Mouse (Mus musculus) heart, adult 2 months (tissue): Measurements from ENCODE around the gene Taar7d. TPM values are rescaled to one million over a fixed set of nuclear protein-coding genes. Genes with fewer than 3 reads are reported as not detected.

Experiments used
- DNase-seq, 2 experiments: peaks; one replicate each; pipeline ENCODE4 v3.0.0; 2021
- H3K27ac ChIP-seq: fragments of 200-600 bp; 2 replicates; pipeline ENCODE4 v1.8.1; 2022
- H3K27me3 ChIP-seq: fragments of 200-500 bp; 2 replicates; pipeline ENCODE4 v1.6.1; 2012; ENCODE audit warnings: mild to moderate bottlenecking, low read length, inconsistent platforms, mixed read lengths; ENCODE audit not compliant: control insufficient read depth, insufficient read depth
- H3K36me3 ChIP-seq: fragments of 200-500 bp; 2 replicates; pipeline ENCODE4 v1.6.1; 2012; ENCODE audit warnings: low read length, inconsistent platforms; ENCODE audit not compliant: control insufficient read depth, insufficient read depth
- H3K4me1 ChIP-seq: fragments of 200-500 bp; 2 replicates; pipeline ENCODE4 v1.6.1; 2011; ENCODE audit warnings: low read length; ENCODE audit not compliant: control insufficient read depth, insufficient read depth
- H3K4me3 ChIP-seq: fragments of 200-600 bp; 2 replicates; pipeline ENCODE4 v1.8.1; 2022
- H3K79me2 ChIP-seq: fragments of 200-500 bp; replicated peaks from 2 replicates; pipeline ENCODE4 v1.6.1; 2012; ENCODE audit warnings: mild to moderate bottlenecking, inconsistent platforms, low read length, moderate library complexity, mixed read lengths; ENCODE audit not compliant: control insufficient read depth, insufficient read depth
- H3K9ac ChIP-seq: fragments of 200-500 bp; 2 replicates; pipeline ENCODE4 v1.6.1; 2012; ENCODE audit warnings: low read depth, mild to moderate bottlenecking, control low read depth, inconsistent platforms, low read length, mixed read lengths
- CTCF ChIP-seq: fragments of 200-600 bp; IDR thresholded peaks from 2 replicates; pipeline ENCODE4 v1.8.1; 2022; ENCODE audit warnings: antibody characterized with exemption, mild to moderate bottlenecking, moderate library complexity
- EP300 ChIP-seq: fragments of 200-500 bp; IDR thresholded peaks from 2 replicates; pipeline ENCODE4 v1.6.1; 2011; ENCODE audit warnings: low read depth, low read length, control low read depth; ENCODE audit not compliant: insufficient read depth
- POLR2A ChIP-seq: fragments of 200-500 bp; IDR thresholded peaks from 2 replicates; pipeline ENCODE4 v1.6.1; 2011; ENCODE audit warnings: mild to moderate bottlenecking, low read depth, low read length, control low read depth; ENCODE audit not compliant: insufficient read depth
- WGBS: fragments of 180-500 bp; shearing (Covaris S2); methylation state at CpG from one replicate; pipeline ENCODE4 v1.1.7; 2018; 5-methylcytosine and 5-hydroxymethylcytosine counted together
- intact Hi-C: fragments of 180-260 bp; cut with DNase I; formaldehyde crosslinking; loops from one replicate; pipeline ENCODE4 v1.15.1; 2025
- long read RNA-seq: library from polyadenylated mRNA; stranded (forward); transcript quantifications from one replicate; pipeline ENCODE4 v2.0.0, GENCODE M21; 2021
- polyA plus RNA-seq: library from polyadenylated mRNA; depleted of rRNA; stranded (reverse); fragments of >200 nt; gene quantifications from 2 replicates; pipeline ENCODE4 v1.2.3, GENCODE M21; 2012; rRNA removed
- total RNA-seq, 2 experiments: library from RNA; stranded (reverse); gene quantifications; 2 replicates each; pipeline ENCODE4 v1.2.3; 2021

The Taar7d gene
- total RNA-seq (not detected), polyA plus RNA-seq (not detected in 2 replicates)
- long read RNA-seq = 0 reads

DNA sequence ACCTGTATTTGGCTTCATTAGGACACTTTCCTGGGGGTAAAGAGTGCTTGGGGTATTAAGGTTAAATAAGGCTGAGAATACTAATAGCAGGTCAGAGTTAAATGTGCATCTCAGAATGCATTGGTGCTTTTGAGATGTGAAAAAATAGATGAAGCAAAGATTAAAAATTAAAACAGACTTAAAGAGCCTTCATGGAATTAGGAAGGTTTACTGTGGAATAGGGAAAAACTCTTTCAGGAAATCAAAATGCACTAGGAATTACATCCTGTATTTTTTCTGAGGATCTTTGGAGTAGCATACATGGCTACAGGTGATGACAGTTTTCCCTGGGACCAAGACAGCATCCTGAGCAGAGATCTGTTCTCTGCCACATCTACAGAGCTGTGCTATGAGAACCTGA is at the start of gene Taar7d:
Gene Taar7d (plus strand): TSS at position 301 of the 400 bp plus-strand sequence.
- H3K79me2 ChIP-seq = no peaks in the 10 kb centered on the region
- H3K4me3 ChIP-seq = no peak within 1 kb of the TSS
- no peak within 1 kb of the TSS for H3K27ac ChIP-seq
- TF ChIP-seq POLR2A = no peak
- no peaks in the 10 kb centered on the region for H3K27me3 ChIP-seq
- no peak within 1 kb of the TSS for H3K9ac ChIP-seq
- intact Hi-C loops = no loop called here
- no peaks in the 10 kb centered on the region for H3K36me3 ChIP-seq
- DNase-seq = no peak
- H3K4me1 ChIP-seq = no peaks in the 10 kb centered on the region

DNA sequence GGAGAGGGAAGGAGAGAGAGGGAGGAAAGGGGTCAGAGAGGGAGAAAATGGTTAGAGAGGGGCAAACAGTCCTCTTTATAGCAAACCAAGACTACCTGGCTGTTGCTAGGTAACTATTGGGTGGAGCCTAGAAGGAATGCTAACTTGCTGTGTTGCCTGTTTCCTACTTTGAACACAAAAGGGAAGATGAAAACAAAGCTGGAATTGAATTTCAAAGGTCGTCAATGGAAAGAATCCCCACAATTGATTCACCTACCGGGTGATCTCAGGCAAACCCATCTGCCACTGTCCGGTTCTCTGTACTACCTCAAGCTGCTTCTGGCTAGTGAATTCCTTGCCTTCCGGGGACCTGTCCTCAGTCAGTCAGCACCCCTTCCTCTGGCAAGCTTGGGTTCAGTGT is 49.1 kb upstream of the Taar7d start:
- H3K4me3 ChIP-seq = no peak overlapping the region
- DNase-seq = no peak
- 69% methylated on average over 4 of the region's 4 CpGs for WGBS
- intact Hi-C loops = loop anchor here (2.0 to 10.0 kb wide), 3 partner anchors 103 to 154 kb away; no protein-coding TSS in a partner anchor
- H3K36me3 ChIP-seq = no peaks in the 10 kb centered on the region
- H3K79me2 ChIP-seq = no peaks in the 10 kb centered on the region
- TF ChIP-seq EP300 = no peak
- TF ChIP-seq CTCF = no peak
- TF ChIP-seq POLR2A = no peak
- H3K9ac ChIP-seq = no peak overlapping the region
- no peaks in the 10 kb centered on the region for H3K27me3 ChIP-seq
- no peaks in the 10 kb centered on the region for H3K4me1 ChIP-seq
- no peak overlapping the region for H3K27ac ChIP-seq

DNA sequence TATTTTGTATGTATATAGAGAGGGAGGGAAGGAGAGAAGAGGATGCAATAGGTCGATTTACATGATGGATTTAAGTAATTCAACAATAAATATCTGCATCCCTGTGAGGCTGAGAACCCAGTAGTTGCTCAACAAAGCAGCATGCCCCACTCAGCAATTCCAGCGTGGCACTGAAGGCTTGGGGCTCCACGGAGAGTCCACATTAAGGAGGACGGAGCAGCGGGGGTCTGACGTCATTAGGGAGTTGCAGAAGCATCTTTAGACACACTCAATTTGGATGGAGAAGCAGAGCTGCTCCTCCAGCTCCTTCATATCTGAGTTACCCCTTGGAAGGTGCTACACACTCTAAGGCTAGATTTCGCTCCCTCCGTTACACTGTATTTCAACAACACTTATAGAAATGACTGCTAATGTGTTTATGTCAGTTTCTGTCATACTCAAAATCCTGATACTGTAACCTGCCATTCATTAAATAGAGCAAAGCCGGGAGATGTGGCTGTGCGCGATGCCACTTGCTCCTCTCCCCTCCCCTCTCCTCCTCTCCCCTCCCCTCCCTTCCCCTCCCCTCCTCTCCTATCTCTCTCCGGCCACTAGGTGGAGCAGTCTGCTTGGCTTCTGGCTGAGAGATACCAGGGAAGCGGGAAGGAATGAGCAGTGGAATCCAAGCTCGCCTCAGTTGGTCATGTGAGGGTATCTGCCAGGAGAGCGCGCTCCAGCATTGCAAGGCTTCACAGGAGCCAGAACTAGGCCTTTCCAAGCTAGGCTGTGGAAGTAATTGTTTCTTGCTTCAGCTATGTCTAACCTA is 47.9 kb upstream of the Taar7d start:
- intact Hi-C loops = loop anchor here (2.0 to 10.0 kb wide), 3 partner anchors 102 to 153 kb away; no protein-coding TSS in a partner anchor
- DNase-seq = peak; percentile 59 to 62
- no peaks in the 10 kb centered on the region for H3K4me1 ChIP-seq
- no peak overlapping the region for H3K9ac ChIP-seq
- H3K4me3 ChIP-seq = no peak overlapping the region
- H3K79me2 ChIP-seq = no peaks in the 10 kb centered on the region
- H3K27me3 ChIP-seq = no peaks in the 10 kb centered on the region
- no peak overlapping the region for H3K27ac ChIP-seq
- TF ChIP-seq CTCF = peak; percentile 58
- TF ChIP-seq EP300 = no peak
- no peaks in the 10 kb centered on the region for H3K36me3 ChIP-seq
- WGBS = 41% methylated on average over 16 of the region's 16 CpGs

DNA sequence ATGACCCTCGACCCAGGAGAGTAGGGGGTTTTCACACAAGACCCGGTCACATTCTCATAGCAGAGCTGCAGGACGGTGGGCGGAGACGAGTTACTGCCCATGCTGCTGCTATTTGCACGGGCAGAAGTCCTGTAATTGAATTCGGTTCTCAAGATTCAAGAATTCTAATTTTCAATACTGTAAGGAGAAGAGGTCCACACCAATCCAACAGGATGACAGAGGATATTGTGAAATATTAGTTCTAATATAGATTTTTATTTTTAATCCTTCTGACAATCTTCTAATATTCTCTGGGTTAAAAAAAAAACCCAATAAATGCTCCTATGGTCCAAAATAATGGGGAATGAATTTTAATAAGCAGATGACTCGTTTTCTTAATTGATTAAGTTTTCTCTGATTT is 41.5 kb upstream of the Taar7d start, which contains the start of gene Taar6:
Gene Taar6 (minus strand): TSS at position 101 of the 400 bp plus-strand sequence.
- Histone ChIP-seq H3K79me2 (no peaks in the 10 kb centered on the region), H3K4me3 (no peak within 1 kb of the TSS), H3K36me3 (no peaks in the 10 kb centered on the region), H3K9ac (no peak within 1 kb of the TSS), H3K27me3 (no peaks in the 10 kb centered on the region), H3K27ac (no peak within 1 kb of the TSS), H3K4me1 (no peaks in the 10 kb centered on the region)
- 65% methylated on average over 8 of the region's 8 CpGs for WGBS
- intact Hi-C loops = no loop called here
- no peak for DNase-seq
- TF ChIP-seq POLR2A (no peak), EP300 (no peak), CTCF (no peak)

DNA sequence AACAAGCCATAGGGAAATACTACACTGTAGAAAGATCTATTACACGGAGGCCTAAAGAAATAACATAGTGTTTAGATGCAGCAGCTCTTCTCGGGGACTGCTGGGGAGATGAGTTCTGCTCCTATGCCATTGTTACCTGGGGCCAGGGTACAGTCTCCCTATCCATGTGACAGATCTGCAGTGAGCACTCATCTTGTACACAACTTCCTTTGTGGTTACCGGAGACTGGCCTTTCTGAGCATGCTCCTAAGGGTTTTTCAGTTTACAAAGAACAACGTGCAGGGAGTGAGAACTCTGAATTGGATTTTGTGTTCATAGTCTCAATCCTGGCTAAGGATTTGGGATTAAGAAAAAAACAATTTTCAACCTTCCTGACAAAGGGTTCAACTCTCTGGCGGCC is 40.6 kb upstream of the Taar7d start:
- H3K9ac ChIP-seq = no peak overlapping the region
- intact Hi-C loops = no loop called here
- no peak overlapping the region for H3K27ac ChIP-seq
- no peaks in the 10 kb centered on the region for H3K27me3 ChIP-seq
- no peaks in the 10 kb centered on the region for H3K36me3 ChIP-seq
- H3K4me3 ChIP-seq = no peak overlapping the region
- no peak for DNase-seq
- no peaks in the 10 kb centered on the region for H3K79me2 ChIP-seq
- H3K4me1 ChIP-seq = no peaks in the 10 kb centered on the region
- TF ChIP-seq CTCF (no peak), EP300 (no peak), POLR2A (no peak)
- 73% methylated on average over 5 of the region's 5 CpGs for WGBS

DNA sequence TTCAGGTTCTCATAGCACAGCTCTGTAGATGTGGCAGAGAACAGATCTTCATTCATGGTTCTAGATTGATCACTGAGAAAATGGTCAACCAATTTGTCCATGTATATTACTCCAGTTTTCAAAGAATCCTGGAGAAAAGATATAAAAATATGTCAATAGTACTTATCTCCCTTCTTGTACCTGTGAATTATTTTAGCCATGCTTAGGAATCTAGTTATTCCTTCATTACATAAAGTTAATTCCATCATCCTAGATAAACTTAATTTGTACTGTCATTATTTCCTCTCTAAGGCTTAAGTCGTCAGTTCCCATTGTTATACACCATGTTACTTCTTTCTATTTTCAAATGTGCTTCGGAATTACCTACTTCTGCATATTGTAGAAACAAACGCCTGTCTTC is 33.6 kb upstream of the Taar7d start, which contains the start of gene Taar7a:
Gene Taar7a (minus strand): TSS at position 101 of the 400 bp plus-strand sequence.
- intact Hi-C loops = no loop called here
- no peak within 1 kb of the TSS for H3K9ac ChIP-seq
- H3K36me3 ChIP-seq = no peaks in the 10 kb centered on the region
- H3K79me2 ChIP-seq = no peaks in the 10 kb centered on the region
- H3K27ac ChIP-seq = no peak within 1 kb of the TSS
- H3K4me1 ChIP-seq = no peaks in the 10 kb centered on the region
- no peak within 1 kb of the TSS for H3K4me3 ChIP-seq
- H3K27me3 ChIP-seq = no peaks in the 10 kb centered on the region
- no peak for DNase-seq
- TF ChIP-seq CTCF (no peak), EP300 (no peak), POLR2A (no peak)
- WGBS = 81% methylated on average over 3 of the region's 3 CpGs
